Mouse (Mus musculus): ENCODE data around the gene Gcc2. TPM values are rescaled to one million over a fixed set of nuclear protein-coding genes. Genes with fewer than 3 reads are reported as not detected.
"Not testable (repeated sequence)": the region's sequence is repeated elsewhere in the genome, so short reads cannot be mapped to it uniquely, and the experiment has no call there.

Gcc2 gene
- polyA plus RNA-seq, 1 experiment from 2014 or later: 62.0 TPM

DNA sequence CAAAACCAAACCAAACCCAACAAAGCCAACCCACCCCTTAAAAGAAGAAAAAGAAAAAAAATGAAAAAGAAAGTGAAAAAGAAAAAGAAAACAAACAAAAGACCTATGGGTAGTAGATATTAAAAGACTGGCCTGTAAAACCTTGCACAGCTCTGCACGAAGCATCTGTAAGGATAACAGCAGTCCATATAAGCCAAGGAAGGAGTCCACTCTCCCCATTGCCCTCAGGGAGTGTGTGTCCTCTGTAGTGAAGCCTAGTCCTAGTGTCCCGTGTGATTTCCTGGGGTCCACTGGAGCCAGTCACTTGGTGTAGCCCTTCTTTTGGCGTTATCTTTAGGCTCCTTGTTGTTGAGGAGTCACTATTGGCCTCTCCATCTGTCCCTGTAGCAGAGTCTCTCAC, 25.3 kb upstream of the Gcc2 start:
- H3K9me3 ChIP-seq (ENCODE audit: control insufficient read depth, low read length): peaks cover 19% of the 10 kb centered on the region
- H3K27me3 ChIP-seq (ENCODE audit: control insufficient read depth, insufficient read depth, low read length); ATAC-seq (ENCODE audit: low FRiP score, low TSS enrichment); H3K4me1 ChIP-seq (ENCODE audit: control insufficient read depth, insufficient read depth, low read length); H3K27ac ChIP-seq (ENCODE audit: low read depth, low read length); H3K4me2 ChIP-seq (replicated peaks; ENCODE audit: low read depth, low read length); H3K36me3 ChIP-seq (ENCODE audit: control insufficient read depth, insufficient read depth, low read length); H3K4me3 ChIP-seq (ENCODE audit: low read length); H3K9ac ChIP-seq (ENCODE audit: low read depth, low read length): not testable (repeated sequence)
- WGBS: 62% methylated on average over 3 of the region's 3 CpGs

DNA sequence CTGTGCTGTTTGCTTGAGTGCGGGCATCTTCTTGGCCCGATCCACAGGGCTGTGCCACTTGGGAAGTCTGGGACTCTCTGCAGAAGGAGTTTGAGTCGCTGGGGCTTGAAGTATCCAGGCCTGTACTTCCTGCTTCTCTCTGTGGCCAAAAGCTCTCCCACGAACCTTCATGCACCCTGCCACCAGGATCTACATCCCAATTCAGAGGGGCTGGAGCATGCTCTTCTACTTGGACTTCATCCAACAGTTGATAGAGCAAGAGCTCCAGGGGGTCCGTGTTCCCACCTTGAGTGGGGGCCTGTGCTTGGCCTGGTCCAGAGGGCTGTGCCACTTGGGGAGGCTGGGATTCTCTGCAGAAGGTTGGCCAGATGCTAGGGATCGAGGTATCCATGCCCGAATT, 24.2 kb upstream of the Gcc2 start:
- H3K4me2 ChIP-seq (replicated peaks; ENCODE audit: low read depth, low read length); H3K9ac ChIP-seq (ENCODE audit: low read depth, low read length); H3K36me3 ChIP-seq (ENCODE audit: control insufficient read depth, insufficient read depth, low read length); H3K4me1 ChIP-seq (ENCODE audit: control insufficient read depth, insufficient read depth, low read length); H3K4me3 ChIP-seq (ENCODE audit: low read length); H3K27me3 ChIP-seq (ENCODE audit: control insufficient read depth, insufficient read depth, low read length); H3K27ac ChIP-seq (ENCODE audit: low read depth, low read length): not testable (repeated sequence)
- peak; percentile 38; the same call in 1 of the 2 replicates for ATAC-seq (ENCODE audit: low FRiP score, low TSS enrichment)
- WGBS: 88% methylated on average over 5 of the region's 7 CpGs
- peaks cover 19% of the 10 kb centered on the region for H3K9me3 ChIP-seq (ENCODE audit: control insufficient read depth, low read length)

GRCm38 (mm10) chr10:58231779-58232640, 23.3 kb upstream of the Gcc2 start:
- ATAC-seq (ENCODE audit: low FRiP score, low TSS enrichment): peak; percentile 87
- 90% methylated on average over 31 of the region's 35 CpGs for WGBS
- not testable (repeated sequence) for H3K27ac ChIP-seq (ENCODE audit: low read depth, low read length); H3K27me3 ChIP-seq (ENCODE audit: control insufficient read depth, insufficient read depth, low read length); H3K4me2 ChIP-seq (replicated peaks; ENCODE audit: low read depth, low read length); H3K36me3 ChIP-seq (ENCODE audit: control insufficient read depth, insufficient read depth, low read length); H3K9ac ChIP-seq (ENCODE audit: low read depth, low read length); H3K4me3 ChIP-seq (ENCODE audit: low read length); H3K4me1 ChIP-seq (ENCODE audit: control insufficient read depth, insufficient read depth, low read length)
- H3K9me3 ChIP-seq (ENCODE audit: control insufficient read depth, low read length): peaks cover 15% of the 10 kb centered on the region

GRCm38 (mm10) chr10:58232641-58232969, 22.7 kb upstream of the Gcc2 start, which contains the start of gene Duxf3:
Gene Duxf3 (minus strand): TSS chr10:58232675.
- not testable (repeated sequence) for H3K36me3 ChIP-seq (ENCODE audit: control insufficient read depth, insufficient read depth, low read length); H3K27ac ChIP-seq (ENCODE audit: low read depth, low read length); H3K4me1 ChIP-seq (ENCODE audit: control insufficient read depth, insufficient read depth, low read length); H3K4me2 ChIP-seq (replicated peaks; ENCODE audit: low read depth, low read length); H3K9ac ChIP-seq (ENCODE audit: low read depth, low read length); H3K27me3 ChIP-seq (ENCODE audit: control insufficient read depth, insufficient read depth, low read length); H3K4me3 ChIP-seq (ENCODE audit: low read length)
- peak; percentile 69 for ATAC-seq (ENCODE audit: low FRiP score, low TSS enrichment)
- 89% methylated on average over 5 of the region's 8 CpGs for WGBS
- peaks cover 15% of the 10 kb centered on the region for H3K9me3 ChIP-seq (ENCODE audit: control insufficient read depth, low read length)

DNA sequence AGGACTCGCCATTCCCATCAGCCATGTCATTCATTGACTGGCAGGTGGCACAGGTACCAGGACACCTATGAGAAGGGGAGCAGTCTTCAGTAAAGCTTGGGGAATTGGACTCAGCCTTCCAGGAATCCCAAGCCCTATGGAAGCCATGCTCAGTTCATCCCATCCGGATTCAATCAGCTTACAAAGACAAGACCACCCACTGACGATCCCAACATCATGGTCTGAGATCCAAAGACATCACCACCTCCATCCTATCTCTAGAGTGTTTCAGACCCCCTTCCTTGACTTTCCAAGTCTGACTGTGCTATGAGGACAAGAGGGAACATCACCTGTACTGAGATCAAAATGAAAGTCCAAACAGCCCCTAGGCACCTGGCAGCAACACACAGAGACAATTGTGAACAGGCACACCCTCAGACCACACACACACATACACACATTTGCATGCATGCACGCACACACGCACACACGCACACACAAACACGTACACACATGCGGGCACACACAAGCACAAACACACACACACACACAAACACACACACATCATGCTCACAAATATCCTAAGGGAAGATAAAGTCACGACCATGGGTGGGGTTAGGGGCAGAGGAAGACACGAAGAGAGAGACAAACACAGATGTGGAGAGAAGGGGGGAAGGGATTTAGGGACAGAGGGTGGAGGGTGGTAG, 22.1 kb upstream of the Gcc2 start:
- H3K4me1 ChIP-seq (ENCODE audit: control insufficient read depth, insufficient read depth, low read length); H3K4me2 ChIP-seq (replicated peaks; ENCODE audit: low read depth, low read length); H3K27ac ChIP-seq (ENCODE audit: low read depth, low read length); H3K27me3 ChIP-seq (ENCODE audit: control insufficient read depth, insufficient read depth, low read length); H3K9ac ChIP-seq (ENCODE audit: low read depth, low read length); H3K36me3 ChIP-seq (ENCODE audit: control insufficient read depth, insufficient read depth, low read length); H3K4me3 ChIP-seq (ENCODE audit: low read length): not testable (repeated sequence)
- 78% methylated on average over 9 of the region's 10 CpGs for WGBS
- H3K9me3 ChIP-seq (ENCODE audit: control insufficient read depth, low read length): peaks cover 15% of the 10 kb centered on the region
- ATAC-seq (ENCODE audit: low FRiP score, low TSS enrichment): peak; percentile 58

DNA sequence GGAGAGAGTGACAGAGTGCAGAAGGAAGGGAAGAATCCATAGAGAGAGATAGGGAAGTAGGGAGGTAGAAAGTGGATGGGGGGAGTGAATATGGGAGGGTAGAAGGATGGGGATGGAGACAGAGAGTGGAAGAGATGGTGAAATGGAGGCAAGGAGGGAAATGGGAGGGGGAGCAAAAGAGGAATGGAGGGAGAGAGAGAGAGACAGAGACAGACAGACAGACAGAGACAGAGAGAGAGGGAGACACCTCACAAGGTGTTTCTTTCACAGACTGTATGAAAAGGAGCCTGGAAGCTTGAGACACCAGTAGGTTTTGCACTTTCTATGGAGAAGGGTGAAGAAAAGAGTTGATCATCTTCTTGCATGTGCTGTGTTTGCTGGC, 21.6 kb upstream of the Gcc2 start:
- H3K27ac ChIP-seq (ENCODE audit: low read depth, low read length); H3K36me3 ChIP-seq (ENCODE audit: control insufficient read depth, insufficient read depth, low read length); H3K4me2 ChIP-seq (replicated peaks; ENCODE audit: low read depth, low read length); H3K4me3 ChIP-seq (ENCODE audit: low read length); ATAC-seq (ENCODE audit: low FRiP score, low TSS enrichment); H3K9ac ChIP-seq (ENCODE audit: low read depth, low read length); H3K27me3 ChIP-seq (ENCODE audit: control insufficient read depth, insufficient read depth, low read length); H3K4me1 ChIP-seq (ENCODE audit: control insufficient read depth, insufficient read depth, low read length): not testable (repeated sequence)
- H3K9me3 ChIP-seq (ENCODE audit: control insufficient read depth, low read length): peaks cover 15% of the 10 kb centered on the region

DNA sequence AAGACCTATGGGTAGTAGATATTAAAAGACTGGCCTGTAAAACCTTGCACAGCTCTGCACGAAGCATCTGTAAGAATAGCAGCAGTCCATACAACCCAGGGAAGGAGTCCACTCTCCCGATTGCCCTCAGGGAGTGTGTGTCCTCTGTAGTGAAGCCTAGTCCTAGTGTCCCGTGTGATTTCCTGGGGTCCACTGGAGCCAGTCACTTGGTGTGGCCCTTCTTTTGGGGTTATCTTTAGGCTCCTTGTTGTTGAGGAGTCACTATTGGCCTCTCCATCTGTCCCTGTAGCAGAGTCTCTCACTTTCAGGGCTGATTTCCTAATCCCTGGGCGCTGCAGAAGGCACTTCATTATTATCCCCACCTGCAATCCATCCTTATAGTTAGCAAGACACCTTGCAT, 20.3 kb upstream of the Gcc2 start:
- not testable (repeated sequence) for H3K4me1 ChIP-seq (ENCODE audit: control insufficient read depth, insufficient read depth, low read length); H3K36me3 ChIP-seq (ENCODE audit: control insufficient read depth, insufficient read depth, low read length); H3K4me3 ChIP-seq (ENCODE audit: low read length); H3K9ac ChIP-seq (ENCODE audit: low read depth, low read length); H3K4me2 ChIP-seq (replicated peaks; ENCODE audit: low read depth, low read length); ATAC-seq (ENCODE audit: low FRiP score, low TSS enrichment); H3K27me3 ChIP-seq (ENCODE audit: control insufficient read depth, insufficient read depth, low read length); H3K27ac ChIP-seq (ENCODE audit: low read depth, low read length)
- WGBS: 85% methylated on average over 4 of the region's 4 CpGs
- peaks cover 18% of the 10 kb centered on the region for H3K9me3 ChIP-seq (ENCODE audit: control insufficient read depth, low read length)

- Histone ChIP-seq H3K27ac (ENCODE audit: low read depth, low read length) (no peak within 1 kb of the TSS), H3K36me3 (ENCODE audit: control insufficient read depth, insufficient read depth, low read length) (no peaks in the 10 kb centered on the region), H3K4me3 (ENCODE audit: low read length) (no peak within 1 kb of the TSS), H3K4me1 (ENCODE audit: control insufficient read depth, insufficient read depth, low read length) (no peaks in the 10 kb centered on the region), H3K9me3 (ENCODE audit: control insufficient read depth, low read length) (peaks cover 13% of the 10 kb centered on the region), H3K4me2 (replicated peaks; ENCODE audit: low read depth, low read length) (no peak within 1 kb of the TSS), H3K27me3 (ENCODE audit: control insufficient read depth, insufficient read depth, low read length) (no peaks in the 10 kb centered on the region), H3K9ac (ENCODE audit: low read depth, low read length) (no peak within 1 kb of the TSS)
- no peak for ATAC-seq (ENCODE audit: low FRiP score, low TSS enrichment)
- 91% methylated on average over 10 of the region's 10 CpGs for WGBS
These were observed 18.7 kb upstream of the Gcc2 start, which contains the start of gene Gm4981 for GRCm38 (mm10) chr10:58236613-58237012. Gene Gm4981 (minus strand): TSS chr10:58236701.

DNA sequence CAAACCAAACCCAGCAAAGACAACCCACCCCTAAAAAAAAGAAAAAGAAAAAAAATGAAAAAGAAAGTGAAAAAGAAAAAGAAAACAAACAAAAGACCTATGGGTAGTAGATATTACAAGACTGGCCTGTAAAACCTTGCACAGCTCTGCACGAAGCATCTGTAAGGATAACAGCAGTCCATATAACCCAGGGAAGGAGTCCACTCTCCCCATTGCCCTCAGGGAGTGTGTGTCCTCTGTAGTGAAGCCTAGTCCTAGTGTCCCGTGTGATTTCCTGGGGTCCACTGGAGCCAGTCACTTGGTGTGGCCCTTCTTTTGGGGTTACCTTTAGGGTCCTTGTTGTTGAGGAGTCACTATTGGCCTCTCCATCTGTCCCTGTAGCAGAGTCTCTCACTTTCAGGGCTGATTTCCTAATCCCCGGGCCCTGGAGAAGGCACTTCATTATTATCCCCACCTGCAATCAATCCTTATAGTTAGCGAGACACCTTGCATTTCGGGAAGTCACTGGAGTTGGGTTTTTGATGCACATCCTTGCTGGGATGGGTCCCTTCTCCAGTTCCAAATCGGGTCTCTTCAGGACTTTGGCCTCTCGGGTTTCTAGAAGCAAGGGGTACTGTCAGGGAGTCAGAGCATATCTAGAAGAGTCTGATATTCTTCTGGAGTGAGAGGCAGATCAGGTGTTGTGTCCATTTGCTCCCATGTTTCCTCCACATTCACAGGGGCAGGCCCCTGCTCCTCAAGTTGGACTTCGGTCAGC, 16.1 kb upstream of the Gcc2 start:
- ATAC-seq (ENCODE audit: low FRiP score, low TSS enrichment): peak; percentile 89
- not testable (repeated sequence) for H3K4me2 ChIP-seq (replicated peaks; ENCODE audit: low read depth, low read length); H3K9ac ChIP-seq (ENCODE audit: low read depth, low read length); H3K4me3 ChIP-seq (ENCODE audit: low read length); H3K9me3 ChIP-seq (ENCODE audit: control insufficient read depth, low read length); H3K36me3 ChIP-seq (ENCODE audit: control insufficient read depth, insufficient read depth, low read length); H3K27ac ChIP-seq (ENCODE audit: low read depth, low read length); H3K27me3 ChIP-seq (ENCODE audit: control insufficient read depth, insufficient read depth, low read length); H3K4me1 ChIP-seq (ENCODE audit: control insufficient read depth, insufficient read depth, low read length)
- 84% methylated on average over 7 of the region's 8 CpGs for WGBS
